Mouse (Mus musculus) heart, adult 8-10 months (tissue): ENCODE data around the gene Polrmt. TPM values are rescaled to one million over a fixed set of nuclear protein-coding genes. Genes with fewer than 3 reads are reported as not detected.
A peak's percentile ranks its signal among the peaks of the same experiment; 100 is the strongest.

Experiments used
- DNase-seq: peaks from one replicate; pipeline ENCODE4 v3.0.0; 2022; ENCODE audit warnings: low spot score
- total RNA-seq, 4 experiments: library from RNA; stranded (reverse); gene quantifications; 2 replicates each; pipeline ENCODE4 v1.2.4; 2022

The Polrmt gene
- 10 to 100 TPM; 41.1 to 54.7 (median 47.0) TPM for total RNA-seq

DNA sequence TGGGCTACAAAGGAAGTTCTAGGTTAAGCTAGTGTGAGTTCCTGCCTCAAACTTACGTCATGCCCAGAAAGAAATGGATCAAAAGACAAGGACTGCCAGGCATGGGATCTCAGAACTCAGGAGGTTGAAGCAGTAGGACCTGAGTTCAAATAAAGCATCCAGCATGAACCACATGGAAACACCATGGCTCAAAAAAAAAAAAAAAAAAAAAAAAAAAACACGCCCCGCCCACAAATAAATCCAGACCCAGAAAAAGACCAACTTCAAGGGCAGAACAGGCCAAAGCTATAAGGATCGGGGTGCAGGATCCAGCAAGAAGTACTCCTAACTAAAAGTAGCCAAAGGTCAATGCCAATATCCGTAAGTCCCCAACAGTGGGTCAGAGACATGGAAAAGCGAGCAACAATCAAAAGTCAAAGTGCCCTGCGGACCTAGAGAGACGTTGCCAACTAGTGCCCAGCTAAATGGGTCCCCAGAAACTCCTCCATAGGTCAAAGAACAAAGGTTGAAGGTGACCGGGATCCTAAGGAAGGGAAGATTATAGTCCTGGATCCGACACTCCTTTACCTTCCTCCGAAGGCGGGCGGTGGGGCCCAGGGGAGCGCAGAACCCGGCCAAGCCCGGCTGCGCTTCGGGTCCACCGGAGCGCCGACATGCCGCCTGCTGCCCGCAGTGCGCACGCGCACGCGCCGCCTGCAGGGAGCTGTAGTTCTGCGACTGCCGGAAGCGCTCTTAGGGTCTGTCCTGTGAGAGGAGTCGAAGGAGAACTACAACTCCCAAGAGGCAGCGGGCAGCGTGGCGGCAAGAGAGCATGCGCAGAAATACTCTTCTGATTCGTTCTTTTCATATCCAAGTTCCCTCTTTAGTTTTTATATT is at the start of gene Polrmt:
Gene Polrmt, minus strand, starts transcription at position 684 of the 876 bp plus-strand sequence.
- DNase-seq: peak; percentile 98

DNA sequence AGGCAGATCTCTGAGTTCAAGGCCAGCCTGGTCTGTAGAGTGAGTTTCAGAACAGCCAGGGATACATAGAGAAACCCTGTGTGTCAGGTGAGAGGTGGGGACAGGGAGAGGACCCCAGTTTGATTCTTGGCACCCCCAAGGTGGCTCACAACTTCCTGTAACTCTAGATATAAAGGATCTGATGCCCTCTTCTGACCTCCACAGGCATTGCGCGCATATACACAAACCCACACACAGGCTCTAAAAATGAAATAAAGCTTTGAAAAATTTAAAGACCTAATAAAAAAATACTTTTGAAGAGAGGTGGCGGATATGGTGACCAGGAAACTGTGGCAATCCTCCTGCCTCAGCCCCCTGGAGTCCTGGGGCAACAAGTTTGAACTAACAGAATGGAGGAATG is 49.5 kb upstream of the Polrmt start:
- DNase-seq: no peak

DNA sequence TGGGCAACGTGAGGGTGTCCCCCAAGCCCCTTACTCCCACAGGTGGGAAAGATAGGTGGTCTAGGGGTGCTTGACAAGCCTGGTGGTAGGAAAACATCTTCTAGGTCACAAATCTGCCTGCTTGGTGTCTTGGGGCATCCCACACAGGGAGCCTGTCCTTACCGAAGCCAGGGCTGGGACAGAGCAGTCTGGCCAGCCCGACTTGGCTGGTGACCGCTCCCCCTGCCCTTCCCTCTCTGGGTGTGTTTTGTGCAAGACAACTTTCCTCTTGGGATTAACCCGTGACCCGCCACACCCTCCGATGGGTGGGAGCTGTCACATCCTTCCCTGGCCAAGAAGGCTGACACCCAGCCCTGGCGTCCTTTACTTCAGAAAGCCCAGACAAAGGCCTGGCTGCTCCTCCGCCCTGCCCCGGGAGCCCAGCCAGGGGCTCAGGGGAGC is 48.1 kb upstream of the Polrmt start:
- peak; percentile 94 for DNase-seq

DNA sequence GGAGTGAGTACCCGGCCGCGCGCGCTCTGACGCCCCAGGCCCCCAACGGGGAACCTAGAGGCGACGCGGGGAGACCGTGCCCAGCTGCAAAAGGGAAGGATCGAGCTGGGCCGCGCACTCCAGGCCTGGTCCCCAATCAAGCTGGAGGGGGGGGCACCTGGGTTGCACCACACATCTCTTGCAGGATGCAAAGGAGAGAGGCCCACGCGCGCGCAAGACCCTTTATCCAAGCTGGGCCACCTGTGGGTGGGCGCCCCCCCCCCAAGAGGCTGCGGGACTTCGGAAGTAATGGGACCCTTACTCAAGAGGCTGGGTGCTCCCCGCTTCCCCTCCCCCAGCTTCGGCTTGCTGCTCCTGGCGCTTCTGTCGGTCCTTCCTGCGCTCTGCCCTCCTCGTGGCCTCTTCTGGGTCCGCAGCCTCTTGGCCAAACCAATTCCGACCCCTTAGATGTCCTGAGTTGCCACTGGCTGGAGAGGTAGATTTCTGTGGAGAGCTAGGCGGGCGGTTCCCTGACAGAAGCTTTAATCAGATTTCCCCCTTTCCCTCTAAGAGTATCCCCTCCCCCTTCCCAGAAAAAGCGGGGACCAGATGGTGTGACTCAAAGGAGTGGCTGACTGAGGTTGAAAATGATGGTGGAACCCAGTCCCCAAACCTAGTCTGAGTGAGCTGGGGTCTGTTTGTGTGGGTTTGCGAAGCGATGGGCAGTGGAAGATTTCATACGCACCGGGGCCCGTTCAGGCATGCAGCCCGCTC is 47.5 kb upstream of the Polrmt start:
- DNase-seq: peak; percentile 48

DNA sequence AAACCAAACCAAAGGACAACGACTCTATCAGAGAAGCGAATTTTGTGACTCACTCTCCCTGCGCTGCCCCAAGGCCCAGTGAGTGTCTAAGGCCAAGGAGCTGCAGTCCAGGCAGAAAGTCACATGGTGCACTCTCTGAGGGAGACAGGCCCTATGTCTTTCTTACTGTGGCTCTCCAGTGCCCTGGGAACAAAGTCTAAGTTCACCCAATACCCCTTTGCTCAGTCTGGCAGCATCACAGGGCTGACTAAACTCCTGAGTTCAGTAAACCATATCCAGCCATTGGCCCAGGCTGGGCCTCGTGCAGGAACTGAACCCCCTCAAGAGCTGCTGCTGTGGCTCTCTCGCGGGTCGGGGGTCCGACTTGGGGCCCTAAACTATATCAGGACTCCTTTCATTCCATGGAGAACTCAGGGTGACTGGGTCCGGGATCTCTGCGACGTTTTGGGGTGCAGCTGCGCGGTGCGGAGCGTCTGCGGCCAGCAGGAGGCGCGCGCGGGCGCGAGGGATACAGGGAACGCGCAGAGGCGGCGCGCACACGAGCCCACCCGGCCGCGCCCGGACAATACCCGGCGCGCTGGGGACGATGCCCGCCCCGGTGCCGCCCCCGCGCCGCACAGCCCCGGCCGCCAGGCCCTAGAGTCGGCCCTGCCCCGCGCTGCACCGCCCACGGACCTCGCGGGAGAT is 46.8 kb upstream of the Polrmt start, which contains the start of gene Palm:
Gene Palm, plus strand, starts transcription at position 522 of the 687 bp plus-strand sequence.
- peak; percentile 73 for DNase-seq

DNA sequence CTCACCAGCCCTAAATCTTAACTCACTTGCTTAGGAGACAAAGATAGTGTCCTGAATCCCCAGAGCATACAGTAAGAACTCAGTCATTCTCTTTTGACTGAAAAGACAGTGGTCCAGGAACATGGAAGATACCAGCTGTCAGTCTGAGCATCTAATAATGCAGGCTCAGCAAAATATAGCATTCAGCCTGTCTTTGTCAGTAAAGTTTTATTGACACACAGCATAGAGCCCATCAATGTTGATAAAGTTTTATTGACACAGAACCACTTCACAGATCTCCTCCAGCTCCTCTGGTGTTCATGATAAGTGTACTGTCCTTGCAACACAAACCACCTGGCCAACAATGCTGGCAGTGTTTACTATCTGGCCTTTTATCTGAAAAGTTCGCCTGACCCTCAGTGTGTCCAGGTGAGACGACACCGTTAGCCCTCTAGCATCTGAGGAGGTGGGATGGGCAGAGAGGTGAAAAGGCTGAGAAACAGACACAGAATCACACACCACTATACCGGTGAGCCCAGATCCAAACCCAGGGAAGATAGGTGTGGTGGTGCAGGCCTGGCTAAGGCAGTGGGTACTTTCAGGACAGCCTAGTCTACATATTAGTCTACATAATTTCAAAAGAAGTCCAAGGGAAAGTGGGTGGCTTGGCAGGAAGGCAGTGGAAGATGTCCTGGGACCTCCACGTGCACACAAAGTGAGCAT is 46.1 kb upstream of the Polrmt start:
- DNase-seq: no peak

DNA sequence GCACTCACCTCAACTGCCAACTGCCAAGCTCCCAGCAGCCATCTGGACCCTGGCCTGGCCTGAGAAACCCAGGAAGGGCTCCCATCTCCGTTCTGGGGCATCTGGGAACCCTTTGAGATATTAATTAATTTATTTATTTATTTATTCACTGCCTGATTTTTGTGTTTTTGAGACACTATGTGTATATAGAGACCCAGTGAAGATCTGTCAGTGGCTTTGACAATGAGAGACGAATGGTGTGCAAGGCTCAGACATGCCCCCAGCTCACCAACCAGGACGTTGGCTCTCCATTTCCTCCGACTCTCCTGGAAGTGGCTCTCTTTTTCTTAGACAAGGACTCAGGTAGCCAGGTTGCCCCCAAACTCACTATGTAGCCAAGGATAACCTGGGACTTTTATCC is 44.5 kb upstream of the Polrmt start, which contains the start of gene Prss57:
Gene Prss57, minus strand, starts transcription at position 101 of the 400 bp plus-strand sequence.
- no peak for DNase-seq

DNA sequence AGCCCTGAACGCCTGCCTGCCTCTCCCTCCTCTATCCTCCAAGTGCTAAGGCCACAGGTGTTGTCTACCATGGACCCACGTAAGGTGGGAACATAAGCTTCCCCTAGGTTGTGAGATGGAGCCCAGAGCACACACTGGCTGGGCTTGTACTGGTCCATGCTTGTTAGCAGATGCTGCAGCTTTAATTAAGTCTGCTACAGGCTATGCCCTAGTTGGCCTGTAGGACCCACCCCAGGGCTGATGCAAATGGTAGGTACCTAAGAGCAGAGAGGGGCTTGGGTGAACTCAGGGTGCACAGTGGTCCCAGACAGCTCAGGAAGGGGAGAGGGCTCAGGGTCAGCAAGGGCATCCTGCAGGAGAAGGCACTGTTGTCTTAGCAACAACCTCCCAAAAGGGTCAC is 43.2 kb upstream of the Polrmt start:
- no peak for DNase-seq

DNA sequence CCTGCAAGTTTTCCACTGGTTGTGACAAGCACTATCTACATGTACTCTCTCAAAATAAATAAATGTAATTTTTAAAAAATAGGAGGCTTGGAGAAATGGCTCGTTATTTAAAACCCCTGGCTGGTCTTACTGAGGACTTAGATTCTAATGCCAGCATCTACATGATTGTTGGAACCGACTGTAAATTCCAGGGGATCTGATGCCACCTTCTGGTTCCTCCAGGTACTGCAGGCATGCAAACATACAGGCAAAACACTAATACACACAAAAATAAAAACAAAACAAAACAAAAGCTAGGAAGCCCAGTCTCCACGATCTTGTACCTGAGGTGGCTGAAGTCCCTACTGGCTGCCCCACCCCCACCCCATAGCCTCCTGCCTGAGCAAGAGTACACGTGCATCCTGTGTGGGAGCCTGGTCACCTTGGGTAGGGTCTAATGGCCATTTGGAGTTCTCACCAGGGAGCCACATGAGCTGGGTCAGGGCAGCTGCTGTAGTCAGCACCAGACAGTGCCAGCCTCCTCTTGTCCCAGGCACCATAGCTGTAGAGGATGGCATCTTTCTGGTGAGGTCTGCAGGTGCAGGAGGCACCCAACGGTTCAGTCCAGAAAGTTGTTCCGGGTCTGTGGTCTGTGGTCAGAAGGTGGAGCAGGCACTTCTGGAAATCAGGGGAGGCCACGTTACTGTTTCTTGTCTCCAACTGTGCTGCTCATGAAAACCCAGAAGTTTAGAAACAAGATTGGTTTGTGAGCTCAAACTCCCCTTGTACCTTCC is 42.2 kb upstream of the Polrmt start:
- peak; percentile 81 for DNase-seq

DNA sequence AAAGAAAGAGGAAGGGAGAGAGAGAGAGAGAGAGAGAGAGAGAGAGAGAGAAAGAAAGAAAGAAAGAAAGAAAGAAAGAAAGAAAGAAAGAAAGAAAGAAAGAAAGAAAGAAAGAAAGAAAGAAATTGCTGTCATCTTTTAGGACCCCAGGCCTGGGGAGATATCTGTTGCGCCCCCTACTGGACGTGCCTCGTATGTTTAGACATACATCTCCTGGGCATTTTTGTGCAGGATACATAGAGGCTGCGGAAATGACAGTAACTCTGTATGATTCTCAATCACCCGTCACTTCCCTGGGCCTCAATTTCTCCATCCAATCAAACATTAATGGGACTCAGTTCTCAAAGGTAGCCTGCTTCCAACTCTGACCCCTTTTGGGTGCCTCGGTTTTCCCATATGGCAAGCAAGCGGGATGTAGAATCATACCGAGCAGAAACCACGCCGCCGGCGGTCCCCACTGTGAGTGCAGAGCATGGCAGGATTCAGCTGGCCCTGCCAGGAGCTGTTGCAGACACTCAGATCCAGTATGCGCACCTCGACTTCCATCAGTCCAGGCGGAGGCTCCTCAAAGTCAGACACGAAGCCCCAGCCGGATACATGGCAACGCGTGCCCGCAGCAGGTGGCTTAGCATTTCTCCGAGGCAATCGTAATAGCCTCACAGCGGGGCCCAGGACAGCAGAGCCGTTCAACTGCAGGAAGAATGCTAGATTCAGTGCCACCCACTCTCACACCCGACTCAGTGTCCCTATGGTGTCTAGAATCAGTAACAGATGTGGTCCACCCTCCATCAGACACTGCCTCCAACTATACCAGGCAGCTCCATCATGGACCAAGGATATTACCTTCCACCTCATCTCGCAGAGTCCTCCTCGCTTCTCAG is 37.8 kb upstream of the Polrmt start:
- no peak for DNase-seq

DNA sequence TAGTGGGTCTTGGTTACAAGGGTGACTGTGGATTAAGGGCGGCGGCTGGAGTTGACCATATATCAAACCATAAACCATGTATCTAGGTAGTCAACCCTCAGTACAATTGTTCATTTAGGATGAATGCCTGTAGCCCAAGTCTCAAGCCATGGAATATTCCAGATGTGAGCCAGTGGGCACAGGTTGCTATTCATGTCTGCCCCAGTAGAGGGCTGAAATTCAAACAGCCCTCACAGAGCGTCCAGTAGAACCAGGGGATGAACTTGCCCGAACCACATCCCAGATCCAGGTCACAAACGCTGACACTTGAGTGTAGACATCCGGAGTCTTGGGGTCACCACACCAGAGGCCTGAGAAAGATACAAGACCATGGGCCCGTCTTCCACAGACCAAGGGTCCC is 36.7 kb upstream of the Polrmt start:
- DNase-seq: no peak

DNA sequence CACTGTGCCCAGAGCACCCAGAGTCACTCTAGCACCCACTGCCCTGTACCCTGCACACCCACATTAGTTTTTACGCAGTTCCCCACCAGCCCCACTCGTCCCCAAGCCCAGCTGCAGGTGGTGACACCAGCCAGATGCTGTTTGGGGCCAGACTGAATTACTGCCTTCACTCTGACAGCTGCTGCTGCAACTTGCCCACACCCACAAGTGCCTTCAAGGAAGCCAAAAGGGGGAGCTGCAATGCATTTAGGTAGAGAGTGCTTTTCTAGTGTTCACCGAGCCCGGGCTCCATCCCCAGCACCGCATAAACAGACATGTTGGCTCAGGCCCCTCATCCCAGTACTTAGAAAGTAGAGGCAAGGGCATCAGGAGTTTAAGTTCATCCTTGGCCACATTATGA is 35.6 kb upstream of the Polrmt start:
- DNase-seq: no peak

DNA sequence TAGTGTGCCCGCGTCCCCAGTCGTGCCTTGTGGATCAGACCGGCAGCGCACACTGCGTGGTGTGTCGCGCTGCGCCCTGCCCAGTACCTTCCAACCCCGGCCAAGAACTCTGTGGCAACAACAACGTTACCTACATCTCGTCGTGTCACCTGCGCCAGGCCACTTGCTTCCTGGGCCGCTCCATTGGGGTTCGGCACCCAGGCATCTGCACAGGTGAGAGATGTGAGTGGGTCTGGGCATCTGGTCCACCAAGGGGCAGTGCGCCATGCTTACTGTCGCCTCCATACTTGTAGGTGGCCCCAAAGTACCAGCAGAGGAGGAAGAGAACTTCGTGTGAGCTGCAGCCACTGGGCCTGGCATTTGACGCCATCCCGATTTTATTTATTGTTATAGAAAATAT is 34.8 kb upstream of the Polrmt start:
- no peak for DNase-seq

DNA sequence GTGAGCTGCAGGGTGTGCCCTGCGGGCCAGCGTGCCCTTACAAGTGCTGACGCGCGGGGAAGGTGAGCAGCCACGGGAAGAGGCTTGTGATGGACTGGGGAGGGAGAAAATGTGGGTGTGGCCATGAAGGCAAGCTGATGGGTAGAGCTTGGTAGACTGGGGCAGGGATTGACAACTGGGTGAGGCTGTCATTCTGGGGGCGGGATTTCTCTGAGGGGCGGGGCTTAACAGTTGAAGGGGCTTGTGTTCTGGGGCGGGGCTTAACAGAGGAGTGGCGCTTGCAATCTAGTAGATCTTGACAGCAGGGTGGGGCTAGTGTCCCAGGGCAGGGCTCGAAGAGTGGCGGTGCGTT is 34.3 kb upstream of the Polrmt start:
- DNase-seq: no peak

DNA sequence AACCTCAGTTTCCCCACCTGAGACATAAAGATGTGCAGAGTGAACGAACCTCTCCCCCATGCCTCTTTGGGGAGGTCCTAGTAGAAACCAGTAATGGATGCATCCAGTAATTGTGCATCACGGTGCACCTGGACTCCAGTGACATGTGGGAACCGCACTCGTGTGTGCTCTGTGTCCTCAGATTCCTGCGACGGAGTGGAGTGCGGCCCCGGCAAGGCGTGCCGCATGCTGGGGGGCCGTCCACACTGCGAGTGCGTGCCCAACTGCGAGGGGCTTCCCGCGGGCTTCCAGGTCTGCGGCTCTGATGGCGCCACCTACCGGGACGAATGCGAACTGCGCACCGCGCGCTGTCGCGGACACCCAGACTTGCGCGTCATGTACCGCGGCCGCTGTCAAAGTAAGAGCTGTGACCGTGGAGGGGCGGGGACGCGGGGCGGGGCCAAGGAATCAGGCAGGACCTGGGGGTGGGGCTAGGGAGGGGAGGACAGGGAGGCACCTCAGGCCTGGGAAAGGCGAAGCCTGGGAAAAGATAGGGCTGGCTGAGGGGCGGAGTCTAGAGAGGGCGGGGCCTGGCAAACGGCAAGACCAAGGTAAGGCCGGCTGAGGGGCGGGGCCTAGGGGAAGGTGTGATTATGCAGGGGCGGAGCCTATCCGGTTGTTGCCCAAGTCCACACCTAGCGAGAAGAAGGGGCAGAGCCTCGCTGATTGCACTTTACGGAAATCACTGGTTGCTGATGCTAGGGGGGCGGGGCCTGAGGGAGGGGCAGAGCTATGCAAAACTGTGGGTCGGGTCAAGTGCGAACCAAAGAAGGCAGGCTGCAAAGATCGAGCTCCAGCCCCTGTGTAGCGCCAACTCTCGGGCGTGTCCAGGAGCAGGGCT is 33.6 kb upstream of the Polrmt start:
- peak; percentile 88 for DNase-seq

DNA sequence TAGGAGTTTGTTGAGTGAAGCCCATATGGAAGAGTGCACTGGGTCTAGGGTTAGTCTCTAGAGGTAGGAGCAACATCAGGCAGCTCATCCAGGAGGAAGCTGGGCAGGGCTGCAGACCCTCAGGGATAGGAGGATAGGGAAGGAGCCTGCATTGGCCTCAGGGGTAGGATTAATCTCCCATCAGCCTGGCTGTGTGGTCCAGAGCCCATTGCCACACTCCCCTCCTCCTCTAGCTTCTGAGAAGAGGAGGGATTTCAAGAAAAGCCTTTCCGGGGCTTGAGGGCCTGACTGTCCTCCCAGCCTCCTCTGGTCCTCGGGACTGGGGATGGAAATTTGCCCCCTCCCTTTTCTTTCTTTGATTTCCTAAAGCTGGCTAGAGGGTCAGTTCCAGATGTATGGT is 32.8 kb upstream of the Polrmt start:
- DNase-seq: no peak

DNA sequence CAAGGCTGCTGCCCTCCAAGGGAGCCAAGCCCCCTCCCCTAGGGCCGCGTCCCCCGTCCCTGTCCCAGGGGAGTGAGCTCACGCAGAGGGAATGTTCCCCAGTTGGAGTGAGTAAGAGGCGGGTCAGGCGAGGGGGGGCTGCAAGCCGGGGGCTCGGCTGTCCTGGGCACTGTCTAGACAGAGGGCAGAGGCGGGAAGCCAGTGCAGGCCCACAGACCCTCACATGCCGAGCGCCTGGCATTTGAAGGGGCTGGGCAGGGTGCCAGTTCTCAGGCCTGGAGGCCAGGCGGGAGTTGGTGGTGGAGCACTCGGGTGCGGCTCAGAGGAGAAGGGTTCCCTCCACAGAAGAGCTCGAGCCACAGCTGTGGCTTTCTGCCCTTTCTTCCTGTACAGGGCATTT is 31.6 kb upstream of the Polrmt start:
- DNase-seq: peak; percentile 31

DNA sequence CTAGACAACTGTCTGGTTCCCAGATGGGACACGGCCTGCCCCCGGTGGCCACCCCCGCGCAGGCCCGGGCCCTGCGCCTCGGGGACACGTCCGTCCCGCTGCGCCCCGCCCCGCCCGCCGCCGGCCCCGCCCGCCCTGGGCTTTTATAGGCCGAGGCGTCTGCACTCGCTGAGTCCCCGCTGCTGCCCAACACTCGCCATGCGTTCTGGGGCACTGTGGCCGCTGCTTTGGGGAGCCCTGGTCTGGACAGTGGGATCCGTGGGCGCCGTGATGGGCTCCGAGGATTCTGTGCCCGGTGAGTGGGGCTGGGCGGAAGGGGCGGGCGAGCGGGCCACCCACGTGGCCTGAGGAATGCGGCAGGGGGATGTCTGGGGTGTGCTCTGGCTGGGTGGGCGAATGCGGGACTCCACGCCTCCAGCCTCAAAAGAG is 30.7 kb upstream of the Polrmt start, which contains the start of gene Fstl3:
Gene Fstl3, plus strand, starts transcription at position 170 of the 429 bp plus-strand sequence.
- no peak for DNase-seq
